Mouse (Mus musculus): Measurements from ENCODE around the gene Col5a1.

- no peak for TF ChIP-seq CTCF (IDR thresholded peaks at IDR 0.05; ENCODE audit: low read depth)
- no peak for TF ChIP-seq EP300 (IDR thresholded peaks at IDR 0.05; ENCODE audit: low read depth)
Measured at GRCm38 (mm10) chr2:28024416-28024815, 138.2 kb downstream of the Col5a1 start.
